8 mouse cellular contexts compared by ENCODE assay signal in genomic region chr1:36071611-36072010, GRCm38 (mm10). TPM values are rescaled to one million over a fixed set of nuclear protein-coding genes. Genes with fewer than 3 reads are reported as not detected.
DNase-seq lines count a peak whose midpoint lies in the region; ATAC-seq and TF ChIP-seq lines count a peak whose summit lies in the region.
"Had no signal": no experiment of that assay in that cellular context is flagged by ENCODE, and none has a peak within 500 bp of the region (broad histone marks: within the 10 kb centered on the region; RNA-seq: fewer than 3 reads in every experiment).

No protein-coding gene starts in this region.

- WGBS in liver, adult 2 months, result 43% methylated on average over 3 of the region's 3 CpGs
- WGBS in forebrain, embryonic 10.5 days, result 91% methylated on average over 3 of the region's 3 CpGs
- 92% methylated on average over 3 of the region's 3 CpGs for WGBS in intestine, embryonic 14.5 days
- WGBS in neural tube, embryonic 13.5 days, result 83% methylated on average over 3 of the region's 3 CpGs

- peak overlapping the region; percentile 89 for H3K9ac ChIP-seq in liver, adult 2 months (ENCODE audit: low read depth, low read length)
- no peak overlapping the region for H3K9ac ChIP-seq in intestine, embryonic 14.5 days (ENCODE audit: low read length)
- H3K9ac ChIP-seq in neural tube, embryonic 13.5 days, result peak overlapping the region; percentile 92

- H3K4me3 ChIP-seq in liver, adult 2 months (ENCODE audit: insufficient read depth, low read depth, low read length), result peak overlapping the region; percentile 80
- H3K4me3 ChIP-seq in forebrain, embryonic 10.5 days, result peak overlapping the region; percentile 77; the same call in 1 of the 2 replicates
- no peak overlapping the region for H3K4me3 ChIP-seq in intestine, embryonic 14.5 days (ENCODE audit: low read depth, low read length)
- H3K4me3 ChIP-seq in neural tube, embryonic 13.5 days, result peak overlapping the region; percentile 91

- no peak for ATAC-seq in intestine, embryonic 14.5 days (replicated peaks; ENCODE audit: low FRiP score, low TSS enrichment, low read depth)
- no peak for ATAC-seq in neural tube, embryonic 13.5 days (ENCODE audit: low read depth)

- no peak for DNase-seq in liver, adult 2 months (ENCODE audit: extremely low read depth, low read depth, low spot score)
- no peak for DNase-seq in liver
- DNase-seq in forebrain, embryonic 10.5 days (ENCODE audit: extremely low spot score, low spot score), result no peak
- no peak for DNase-seq in intestine, embryonic 14.5 days (ENCODE audit: low spot score)
- no peak for DNase-seq in adrenal gland, adult (ENCODE audit: inconsistent age in 2 of 2, low spot score in 1 of 2)
- no peak for DNase-seq in layer of hippocampus, postnatal 36 days
- DNase-seq: gastrocnemius, postnatal 10 days had no signal

- TF ChIP-seq CTCF in liver, adult 2 months (IDR thresholded peaks at IDR 0.05; ENCODE audit: low read depth, low read length), result no peak

- H3K9me3 ChIP-seq in forebrain, embryonic 10.5 days, result no peaks in the 10 kb centered on the region
- no peaks in the 10 kb centered on the region for H3K9me3 ChIP-seq in intestine, embryonic 14.5 days (ENCODE audit: control insufficient read depth, low read length)
- no peaks in the 10 kb centered on the region for H3K9me3 ChIP-seq in neural tube, embryonic 13.5 days

- H3K79me2 ChIP-seq in liver, adult 2 months (ENCODE audit: control insufficient read depth, insufficient read depth, low read length), result peaks cover 45% of the 10 kb centered on the region

- TF ChIP-seq POLR2A in liver, adult 2 months (IDR thresholded peaks at IDR 0.05; ENCODE audit: extremely low read depth, insufficient read depth, low read length), result no peak

- no peaks in the 10 kb centered on the region for H3K36me3 ChIP-seq in liver, adult 2 months (ENCODE audit: control insufficient read depth, insufficient read depth, low read length)
- H3K36me3 ChIP-seq in forebrain, embryonic 10.5 days (replicated peaks), result peaks cover 51% of the 10 kb centered on the region
- H3K36me3 ChIP-seq in intestine, embryonic 14.5 days (ENCODE audit: control insufficient read depth, insufficient read depth, low read length), result peaks cover 8% of the 10 kb centered on the region; the same call in 1 of the 2 replicates
- peaks cover 4% of the 10 kb centered on the region; the same call in 1 of the 2 replicates for H3K36me3 ChIP-seq in neural tube, embryonic 13.5 days

- no peaks in the 10 kb centered on the region for H3K27me3 ChIP-seq in liver, adult 2 months (ENCODE audit: control insufficient read depth, insufficient read depth, low read length)
- peaks cover 20% of the 10 kb centered on the region for H3K27me3 ChIP-seq in forebrain, embryonic 10.5 days (ENCODE audit: poor library complexity, severe bottlenecking)
- no peaks in the 10 kb centered on the region for H3K27me3 ChIP-seq in intestine, embryonic 14.5 days (replicated peaks; ENCODE audit: control insufficient read depth, insufficient read depth, low read length)
- no peaks in the 10 kb centered on the region for H3K27me3 ChIP-seq in neural tube, embryonic 13.5 days

- H3K4me1 ChIP-seq in liver, adult 2 months (ENCODE audit: control insufficient read depth, insufficient read depth, low read length), result peaks cover 34% of the 10 kb centered on the region
- peaks cover 75% of the 10 kb centered on the region for H3K4me1 ChIP-seq in forebrain, embryonic 10.5 days
- H3K4me1 ChIP-seq in intestine, embryonic 14.5 days (replicated peaks; ENCODE audit: control insufficient read depth, insufficient read depth, low read length), result peaks cover 55% of the 10 kb centered on the region
- H3K4me1 ChIP-seq in neural tube, embryonic 13.5 days (replicated peaks), result peaks cover 80% of the 10 kb centered on the region

- peak overlapping the region; percentile 98 for H3K27ac ChIP-seq in liver, adult 2 months (replicated peaks; ENCODE audit: insufficient read depth, low read depth, low read length)
- no peak overlapping the region for H3K27ac ChIP-seq in forebrain, embryonic 10.5 days
- H3K27ac ChIP-seq in intestine, embryonic 14.5 days (ENCODE audit: low read depth), result no peak overlapping the region
- H3K27ac ChIP-seq in neural tube, embryonic 13.5 days (replicated peaks), result no peak overlapping the region

- H3K4me2 ChIP-seq in intestine, embryonic 14.5 days (ENCODE audit: low read length), result peak overlapping the region; percentile 96
- H3K4me2 ChIP-seq in neural tube, embryonic 13.5 days, result peak overlapping the region; percentile 98

RNA-seq across cellular contexts. Expression of gene Hs6st1, which starts 3.4 kb away (rescaled TPM):
- total RNA-seq in liver, adult 2 months (2014; rRNA removed), result 40.2 and 43.7 TPM in 2 replicates
- polyA plus RNA-seq in liver, adult 2 months (2012; rRNA removed), result 110 and 121 TPM in 2 replicates
- 4.2 TPM in 2 replicates for polyA plus RNA-seq in forebrain, embryonic 10.5 days (2016; fragmentation: Nextera tagmentation; extraction: Ambion mirVana)
- polyA plus RNA-seq in intestine, embryonic 14.5 days (2014; fragmentation: Nextera tagmentation; extraction: Ambion mirVana), result 8.3 and 8.5 TPM in 2 replicates
- polyA plus RNA-seq in neural tube, embryonic 13.5 days (2015; fragmentation: Nextera tagmentation; extraction: Ambion mirVana), result 12.0 and 16.9 TPM in 2 replicates
- 10 to 100 TPM; 38.7 to 39.9 TPM for total RNA-seq in layer of hippocampus, postnatal 36 days (2021)
